Mouse (Mus musculus) heart, embryonic 12.5 days (tissue): Measurements from ENCODE around the gene Tcp11l2. TPM values are rescaled to one million over a fixed set of nuclear protein-coding genes. Genes with fewer than 3 reads are reported as not detected.

Source experiments
- ATAC-seq: fragments of 200-750 bp; cut with Nextera tagmentation; 2 replicates; pipeline ENCODE4 v1.8.0; 2017; ENCODE audit warnings: moderate TSS enrichment, moderate library complexity; ENCODE audit not compliant: insufficient number of reproducible peaks, low FRiP score
- H3K27ac ChIP-seq: fragments of 300-500 bp; sonication (generic); 2 replicates; pipeline ENCODE4 v1.5.1; 2016; ENCODE audit warnings: mild to moderate bottlenecking, moderate library complexity; ENCODE audit not compliant: poor library complexity, severe bottlenecking
- H3K27me3 ChIP-seq: fragments of 300-500 bp; sonication (generic); replicated peaks from 2 replicates; pipeline ENCODE4 v1.6.1; 2016; ENCODE audit warnings: mild to moderate bottlenecking, moderate library complexity
- H3K36me3 ChIP-seq: fragments of 300-500 bp; sonication (generic); 2 replicates; pipeline ENCODE4 v1.6.1; 2016; ENCODE audit warnings: mild to moderate bottlenecking, moderate library complexity
- H3K4me1 ChIP-seq: fragments of 300-500 bp; sonication (generic); replicated peaks from 2 replicates; pipeline ENCODE4 v1.6.1; 2016; ENCODE audit warnings: mild to moderate bottlenecking
- H3K4me2 ChIP-seq: fragments of 300-500 bp; sonication (generic); 2 replicates; pipeline ENCODE4 v1.6.1; 2016; ENCODE audit warnings: mild to moderate bottlenecking, moderate library complexity
- H3K4me3 ChIP-seq: fragments of 300-500 bp; sonication (generic); 2 replicates; pipeline ENCODE4 v1.5.1; 2016; ENCODE audit warnings: mild to moderate bottlenecking
- H3K9ac ChIP-seq: fragments of 300-500 bp; sonication (generic); 2 replicates; pipeline ENCODE4 v1.6.1; 2016; ENCODE audit warnings: mild to moderate bottlenecking, moderate library complexity
- H3K9me3 ChIP-seq: fragments of 300-500 bp; sonication (generic); replicated peaks from 2 replicates; pipeline ENCODE4 v1.6.1; 2016; ENCODE audit warnings: mild to moderate bottlenecking, moderate library complexity
- WGBS: fragments of 180-500 bp; shearing (Covaris S2); methylation state at CpG from one replicate; pipeline ENCODE4 v1.1.7; 2016; 5-methylcytosine and 5-hydroxymethylcytosine counted together
- polyA plus RNA-seq: library from polyadenylated mRNA; unstranded; fragments of >200 nt; fragmentation: Nextera tagmentation; extraction: Ambion mirVana; gene quantifications from 2 replicates; pipeline ENCODE4 v1.2.1, GENCODE M21; 2016

The Tcp11l2 gene
- polyA plus RNA-seq, 1 experiment from 2014 or later: 29.1 TPM

DNA sequence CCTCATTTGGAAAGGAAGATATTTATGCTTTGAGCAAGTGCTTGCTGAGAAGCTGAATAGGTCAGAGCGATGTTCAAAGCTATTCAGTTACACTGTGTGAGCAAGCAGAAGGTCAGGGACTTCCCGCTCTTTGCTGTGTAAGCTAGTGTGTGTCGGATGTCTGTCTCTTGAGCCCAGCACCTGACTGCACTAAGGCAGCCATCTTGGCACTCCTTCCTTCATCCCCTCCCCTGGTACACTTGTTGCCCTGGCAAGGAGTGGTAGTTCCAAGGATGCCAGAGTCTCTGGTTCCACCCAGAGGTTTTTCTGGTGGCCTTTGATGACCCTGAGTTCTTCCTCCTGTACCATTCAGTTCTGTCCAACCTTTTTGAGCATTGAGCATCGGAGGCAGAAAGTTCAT is 16.4 kb upstream of the Tcp11l2 start:
- no peak overlapping the region for H3K27ac ChIP-seq
- no peak overlapping the region for H3K4me3 ChIP-seq
- H3K9ac ChIP-seq: no peak overlapping the region
- 88% methylated on average over 4 of the region's 4 CpGs for WGBS
- no peak for ATAC-seq
- no peaks in the 10 kb centered on the region for H3K36me3 ChIP-seq
- no peaks in the 10 kb centered on the region for H3K27me3 ChIP-seq
- H3K4me2 ChIP-seq: no peak overlapping the region
- peaks cover 8% of the 10 kb centered on the region; the same call in 1 of the 2 replicates for H3K9me3 ChIP-seq
- H3K4me1 ChIP-seq: peaks cover 7% of the 10 kb centered on the region

DNA sequence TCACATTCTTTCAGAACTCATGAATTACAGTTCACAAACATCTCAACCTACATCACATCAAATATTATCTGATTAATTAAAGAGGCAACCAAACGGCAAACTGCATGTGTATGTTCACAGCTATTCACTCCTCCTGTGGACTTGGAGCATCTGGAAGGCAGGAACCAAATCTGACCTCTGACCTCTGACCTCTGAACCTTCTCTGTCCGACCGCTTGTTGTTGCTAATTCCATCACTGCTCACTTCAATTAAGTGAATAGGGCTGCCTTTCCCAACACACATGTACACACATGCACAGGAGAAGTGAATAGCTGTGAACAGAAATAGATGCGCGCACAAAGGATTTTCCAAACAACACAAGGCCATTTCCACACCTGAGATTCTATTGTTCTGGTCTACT is 14.3 kb upstream of the Tcp11l2 start:
- ATAC-seq: no peak
- H3K4me1 ChIP-seq: peaks cover 7% of the 10 kb centered on the region
- H3K9ac ChIP-seq: no peak overlapping the region
- H3K4me2 ChIP-seq: no peak overlapping the region
- H3K4me3 ChIP-seq: no peak overlapping the region
- 79% methylated on average over 5 of the region's 5 CpGs for WGBS
- H3K27ac ChIP-seq: no peak overlapping the region
- H3K27me3 ChIP-seq: no peaks in the 10 kb centered on the region
- peaks cover 6% of the 10 kb centered on the region; the same call in 1 of the 2 replicates for H3K9me3 ChIP-seq
- H3K36me3 ChIP-seq: no peaks in the 10 kb centered on the region

DNA sequence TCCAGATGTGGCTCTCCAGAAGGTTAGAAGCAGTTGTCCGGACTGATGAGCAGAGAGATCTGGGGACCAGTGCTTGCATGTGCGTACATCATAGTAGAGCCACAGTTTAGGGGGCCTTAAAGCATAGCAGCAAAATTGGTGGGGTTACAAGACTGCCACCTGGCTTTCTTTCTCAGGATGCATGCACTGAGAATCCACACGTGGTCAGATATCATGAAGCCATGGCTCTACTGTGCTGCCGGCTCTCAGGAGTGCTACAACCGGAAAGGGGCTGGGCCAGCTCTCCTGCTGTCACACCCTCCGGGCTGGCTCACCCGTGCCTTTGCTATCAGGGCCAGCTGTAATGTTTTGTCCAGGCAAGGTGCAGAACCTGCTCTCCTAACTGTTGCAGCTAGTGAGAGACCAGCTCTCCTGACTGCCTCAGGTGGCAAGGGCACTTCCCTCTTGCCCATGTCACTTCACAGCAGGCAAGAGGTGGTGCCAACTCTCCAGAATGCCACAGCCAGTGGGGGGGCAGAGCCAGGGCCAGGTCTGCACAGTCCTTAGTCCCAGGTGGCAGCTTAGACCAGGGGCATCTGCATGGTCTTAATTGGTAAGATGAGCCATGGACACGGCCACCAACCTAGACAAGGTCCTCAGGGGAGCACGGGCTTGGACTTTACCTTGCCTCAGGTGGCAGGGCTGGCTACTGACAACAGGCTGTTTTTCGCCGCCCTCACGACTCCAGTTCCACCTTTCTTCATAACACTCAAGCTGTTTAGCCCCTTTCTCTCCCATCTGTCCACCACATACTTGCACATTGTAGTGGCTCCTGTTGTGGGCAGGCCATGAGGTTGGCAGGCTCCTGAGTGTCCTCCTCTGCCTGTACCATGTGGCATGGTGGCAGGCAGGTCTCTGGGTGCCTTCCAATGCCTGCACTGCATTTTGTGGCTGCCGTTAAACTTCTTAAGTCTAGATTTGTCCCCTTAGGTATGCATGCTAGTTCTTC is 13.6 kb upstream of the Tcp11l2 start:
- Histone ChIP-seq H3K27me3 (no peaks in the 10 kb centered on the region), H3K4me3 (no peak overlapping the region), H3K4me2 (no peak overlapping the region), H3K4me1 (peaks cover 7% of the 10 kb centered on the region), H3K36me3 (no peaks in the 10 kb centered on the region), H3K9ac (no peak overlapping the region), H3K27ac (no peak overlapping the region), H3K9me3 (peaks cover 4% of the 10 kb centered on the region; the same call in 1 of the 2 replicates)
- WGBS: 55% methylated on average over 13 of the region's 13 CpGs
- ATAC-seq: peak; percentile 79

DNA sequence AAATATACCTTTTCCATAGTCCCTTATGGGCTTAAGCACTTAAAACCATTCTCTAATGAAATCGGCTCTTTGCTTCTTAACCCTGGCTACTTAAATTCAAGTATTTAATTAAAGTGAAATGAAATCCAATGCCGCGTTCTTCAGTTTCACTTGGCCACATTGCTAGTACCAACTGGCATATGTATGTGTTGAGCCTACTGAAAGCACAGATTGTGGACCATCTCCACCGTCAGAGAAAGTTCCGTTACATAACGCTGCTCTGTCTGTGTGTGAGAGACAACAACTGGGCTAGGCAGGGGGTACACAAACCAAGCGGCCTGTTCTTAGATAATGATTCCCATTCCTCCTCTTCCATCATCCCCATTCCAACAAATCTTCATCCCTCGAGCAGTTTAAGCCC is 12.0 kb upstream of the Tcp11l2 start:
- Histone ChIP-seq H3K27ac (no peak overlapping the region), H3K4me2 (no peak overlapping the region), H3K9ac (no peak overlapping the region), H3K4me3 (no peak overlapping the region), H3K36me3 (no peaks in the 10 kb centered on the region), H3K27me3 (no peaks in the 10 kb centered on the region), H3K9me3 (no peaks in the 10 kb centered on the region), H3K4me1 (peaks cover 7% of the 10 kb centered on the region)
- 85% methylated on average over 8 of the region's 8 CpGs for WGBS
- ATAC-seq: no peak

DNA sequence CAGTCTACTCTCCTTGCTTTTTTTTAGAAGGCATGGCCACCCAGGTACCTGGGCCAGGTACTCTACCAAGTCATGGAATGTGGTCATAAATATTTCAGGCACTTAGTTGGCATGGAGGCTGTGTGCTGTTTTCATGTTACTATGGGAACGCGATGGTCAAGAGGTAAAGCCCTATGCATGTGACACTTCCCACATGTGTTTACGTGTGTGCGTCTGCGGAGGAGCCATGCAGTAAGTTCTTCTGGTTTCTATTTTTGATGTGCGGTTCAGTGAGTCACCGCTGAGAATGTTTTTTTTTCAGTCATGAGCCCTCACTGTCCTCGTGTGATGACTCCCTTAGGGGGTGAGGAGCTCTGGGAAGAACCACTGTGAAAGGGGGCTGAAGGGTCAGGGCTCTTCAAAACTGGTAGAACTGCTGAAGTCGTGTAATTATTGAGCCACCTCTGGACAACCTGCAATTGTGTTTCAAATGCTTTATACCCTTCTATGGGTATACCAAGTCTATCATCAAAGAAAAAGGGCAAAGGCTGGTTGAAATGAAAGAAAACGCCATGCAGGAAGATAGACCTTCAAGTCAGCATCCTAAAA is 5.3 kb upstream of the Tcp11l2 start:
- Histone ChIP-seq H3K4me1 (no peaks in the 10 kb centered on the region), H3K9me3 (no peaks in the 10 kb centered on the region), H3K4me3 (no peak overlapping the region), H3K36me3 (no peaks in the 10 kb centered on the region), H3K27ac (no peak overlapping the region), H3K4me2 (no peak overlapping the region), H3K27me3 (no peaks in the 10 kb centered on the region), H3K9ac (no peak overlapping the region)
- 76% methylated on average over 10 of the region's 10 CpGs for WGBS
- ATAC-seq: no peak

DNA sequence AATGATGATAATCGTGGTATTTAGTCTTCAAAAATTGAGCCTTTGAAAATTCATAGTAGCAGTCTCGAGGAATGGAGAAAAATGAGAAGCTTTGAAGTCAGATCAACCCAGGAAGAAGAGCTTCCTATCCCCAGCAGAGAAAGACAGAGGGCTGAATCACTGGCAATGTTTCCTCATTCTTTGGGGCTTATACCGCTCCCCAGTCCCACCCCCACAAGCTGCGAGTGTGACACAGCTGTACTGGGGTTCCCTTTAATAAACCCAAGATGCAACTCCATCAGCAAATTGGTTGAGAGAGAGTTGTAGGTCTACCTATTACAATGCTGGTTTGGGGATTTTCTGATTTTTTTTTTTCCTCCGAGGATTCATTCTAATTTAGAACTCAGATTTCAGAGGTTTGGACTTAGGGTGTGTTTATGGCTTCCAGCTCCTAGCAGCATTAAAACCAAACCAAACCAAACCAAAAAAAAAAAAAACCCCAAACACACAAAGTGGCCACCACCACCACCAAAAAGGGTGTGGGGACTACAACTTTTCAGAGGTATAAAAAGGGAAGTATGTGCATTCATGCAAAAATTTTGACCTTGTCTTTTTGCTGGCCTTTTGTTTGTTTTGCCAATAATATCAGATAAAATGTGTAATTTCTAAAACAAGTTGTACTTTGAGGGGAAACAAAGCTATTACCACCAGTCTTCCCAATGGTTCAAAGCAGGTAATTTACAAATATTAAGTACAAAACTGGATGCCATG is 2.6 kb upstream of the Tcp11l2 start:
- Histone ChIP-seq H3K9ac (no peak overlapping the region), H3K4me3 (no peak overlapping the region), H3K4me1 (peaks cover 15% of the 10 kb centered on the region), H3K4me2 (no peak overlapping the region), H3K36me3 (no peaks in the 10 kb centered on the region), H3K27ac (no peak overlapping the region), H3K9me3 (no peaks in the 10 kb centered on the region), H3K27me3 (no peaks in the 10 kb centered on the region)
- no peak for ATAC-seq
- WGBS: 57% methylated on average over 5 of the region's 5 CpGs

DNA sequence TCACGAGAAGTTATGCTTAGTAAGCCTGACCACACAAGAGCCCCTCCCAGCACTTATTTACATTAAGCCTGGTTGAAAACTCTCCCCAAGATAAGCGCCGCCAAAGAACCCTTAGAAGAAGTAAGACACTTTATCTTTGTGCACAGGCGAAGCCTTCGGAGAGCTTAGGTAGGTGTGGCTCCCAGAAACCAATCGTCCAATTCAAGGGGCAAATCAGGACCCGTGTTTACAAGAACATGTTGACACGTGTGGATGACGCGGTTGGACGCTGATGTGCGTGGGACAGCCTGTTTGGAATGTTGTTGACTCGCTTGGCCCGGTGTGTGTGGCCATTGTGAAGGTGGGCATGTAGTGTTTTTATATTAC is 414 bp upstream of the Tcp11l2 start:
- under 1% methylated on average over 14 of the region's 14 CpGs for WGBS

DNA sequence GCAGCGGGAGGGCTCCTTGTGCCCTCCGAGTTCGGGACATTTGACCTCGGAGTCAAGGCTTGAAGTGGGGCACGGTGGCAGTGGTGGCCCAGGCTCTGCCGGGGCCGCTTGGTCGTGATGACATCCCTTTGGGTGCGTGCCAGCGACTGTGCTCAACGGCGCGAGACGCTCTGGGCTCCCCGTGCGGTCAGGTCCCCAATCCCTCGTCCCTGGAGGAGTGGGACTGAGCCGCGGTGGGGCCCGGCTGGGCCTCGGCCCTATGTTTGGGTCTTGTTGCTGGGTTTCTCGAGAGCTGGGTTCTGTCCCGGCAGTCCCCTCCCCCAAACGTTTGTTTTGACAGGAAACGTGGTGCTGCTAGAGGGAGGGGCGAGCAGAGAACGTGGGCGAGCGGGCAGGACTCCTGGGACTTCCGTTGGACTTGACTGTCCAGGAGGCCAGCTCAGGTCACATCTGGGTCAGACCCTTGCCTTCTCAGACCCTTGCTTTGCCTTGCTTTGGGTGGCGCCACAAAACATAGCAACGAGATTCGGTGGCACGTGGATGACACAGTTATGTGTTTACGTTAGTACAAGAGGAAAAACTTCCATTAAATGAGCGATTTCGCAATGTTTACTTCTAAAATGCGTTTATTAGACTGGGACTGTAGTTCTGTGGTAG is 773 bp downstream of the Tcp11l2 start:
- 4% methylated on average over 38 of the region's 38 CpGs for WGBS
- Histone ChIP-seq H3K9ac (peak overlapping the region; percentile 87), H3K9me3 (no peaks in the 10 kb centered on the region), H3K4me2 (peak overlapping the region; percentile 79), H3K27me3 (no peaks in the 10 kb centered on the region), H3K36me3 (no peaks in the 10 kb centered on the region), H3K4me3 (peak overlapping the region; percentile 99), H3K4me1 (peaks cover 31% of the 10 kb centered on the region), H3K27ac (peak overlapping the region; percentile 82)
- ATAC-seq: peak; percentile 9

More for the DNA sequence above, 414 bp upstream of the Tcp11l2 start:
- peak overlapping the region; percentile 99 for H3K4me3 ChIP-seq
- peaks cover 19% of the 10 kb centered on the region for H3K4me1 ChIP-seq
- H3K27me3 ChIP-seq: no peaks in the 10 kb centered on the region
- H3K9ac ChIP-seq: peak overlapping the region; percentile 87; the same call in 1 of the 2 replicates
- no peaks in the 10 kb centered on the region for H3K9me3 ChIP-seq
- H3K4me2 ChIP-seq: peak overlapping the region; percentile 79
- H3K27ac ChIP-seq: peak overlapping the region; percentile 82
- no peaks in the 10 kb centered on the region for H3K36me3 ChIP-seq
- ATAC-seq: peak; percentile 90

DNA sequence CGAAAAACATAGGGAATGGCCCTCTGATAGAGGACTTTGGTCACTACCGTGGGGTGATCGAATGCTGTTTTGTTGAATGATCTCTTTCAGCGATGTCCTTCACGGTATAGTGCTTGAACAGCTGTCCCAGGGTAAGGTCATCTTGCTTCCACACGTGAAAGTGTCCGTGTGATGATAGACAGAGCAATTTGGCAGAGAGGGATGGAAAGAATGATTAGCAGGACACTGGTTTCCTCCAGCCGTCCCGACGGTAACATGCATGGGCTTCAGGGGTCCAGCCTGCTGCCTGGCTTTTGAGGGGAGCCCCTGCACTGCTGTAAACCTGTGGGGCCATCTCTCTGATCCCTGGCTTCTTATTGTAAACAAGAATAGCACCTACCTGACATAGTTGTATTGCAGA is 2.3 kb downstream of the Tcp11l2 start:
- H3K36me3 ChIP-seq: no peaks in the 10 kb centered on the region
- H3K27ac ChIP-seq: no peak overlapping the region
- 55% methylated on average over 10 of the region's 10 CpGs for WGBS
- no peaks in the 10 kb centered on the region for H3K27me3 ChIP-seq
- H3K9me3 ChIP-seq: no peaks in the 10 kb centered on the region
- peaks cover 36% of the 10 kb centered on the region for H3K4me1 ChIP-seq
- H3K4me2 ChIP-seq: peak overlapping the region; percentile 79; the same call in 1 of the 2 replicates
- no peak for ATAC-seq
- H3K4me3 ChIP-seq: no peak overlapping the region
- no peak overlapping the region for H3K9ac ChIP-seq

DNA sequence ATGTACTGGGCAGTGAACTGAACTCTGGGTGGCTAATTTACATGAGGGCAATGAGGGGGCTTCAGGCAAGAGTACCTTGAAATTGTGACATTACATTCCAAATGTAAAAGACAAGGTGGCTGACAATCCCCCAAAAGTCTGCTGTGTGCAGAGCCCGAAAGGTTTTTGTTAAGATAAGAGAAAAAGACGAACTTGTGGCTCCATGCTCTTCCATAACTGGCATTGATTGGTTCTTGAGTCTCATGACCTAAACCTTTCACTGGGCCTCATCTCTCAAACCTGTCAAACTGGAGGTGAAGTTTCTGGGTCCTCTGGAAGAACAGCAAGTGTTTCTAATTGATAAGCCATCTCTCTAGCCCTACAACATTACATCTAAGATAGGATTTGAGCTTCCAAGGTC is 3.1 kb downstream of the Tcp11l2 start:
- no peak overlapping the region for H3K4me3 ChIP-seq
- 69% methylated on average over 2 of the region's 2 CpGs for WGBS
- peaks cover 40% of the 10 kb centered on the region for H3K4me1 ChIP-seq
- H3K4me2 ChIP-seq: no peak overlapping the region
- no peak overlapping the region for H3K9ac ChIP-seq
- H3K9me3 ChIP-seq: no peaks in the 10 kb centered on the region
- no peak for ATAC-seq
- no peaks in the 10 kb centered on the region for H3K36me3 ChIP-seq
- H3K27ac ChIP-seq: no peak overlapping the region
- H3K27me3 ChIP-seq: no peaks in the 10 kb centered on the region
